Mouse (Mus musculus) MN1 (cell line): Measurements from ENCODE around the gene Ppfibp1.
A peak's percentile ranks its signal among the peaks of the same experiment; 100 is the strongest.
"Not testable (repeated sequence)": the region's sequence is repeated elsewhere in the genome, so short reads cannot be mapped to it uniquely, and the experiment has no call there.

Experiments
- DNase-seq: peaks from one replicate; pipeline ENCODE4 v3.0.0-alpha.2; 2016; ENCODE audit warnings: low spot score

Gene Ppfibp1

DNA sequence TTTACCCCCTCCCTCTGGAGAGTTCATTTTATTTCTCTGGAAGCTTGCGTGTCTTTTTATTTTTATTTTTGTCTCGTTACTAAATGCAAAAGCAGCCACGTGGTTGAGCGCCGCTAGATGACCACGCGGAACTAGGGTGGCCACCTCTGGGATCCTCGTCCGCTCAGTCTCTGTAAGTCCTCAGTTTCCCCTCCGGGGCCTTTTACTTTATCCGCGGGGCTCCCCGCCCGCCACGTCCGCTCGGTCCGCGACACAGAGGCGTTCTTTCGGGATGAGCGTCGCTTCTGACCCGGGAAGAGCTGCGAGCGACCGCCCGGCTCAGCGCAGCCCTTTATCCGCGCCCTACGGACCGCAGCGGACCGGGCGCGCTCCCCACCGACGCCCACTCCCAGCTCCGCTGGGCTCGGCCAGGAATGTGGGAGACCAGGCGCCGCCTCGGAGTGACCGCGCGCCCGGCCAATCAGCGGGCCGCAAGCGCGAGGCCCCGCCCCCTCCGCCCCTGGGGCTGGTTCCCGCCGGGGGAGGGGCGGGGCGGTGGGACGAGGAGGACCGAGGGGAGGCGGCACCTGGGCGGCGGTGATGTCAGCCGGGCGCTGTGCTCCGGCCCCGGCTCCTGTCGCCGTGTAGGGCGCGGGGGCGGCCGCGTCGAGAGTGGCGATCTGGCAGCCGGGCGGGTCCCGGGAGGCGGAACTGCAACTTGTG lies at the start of gene Ppfibp1:
Gene Ppfibp1 (plus strand): TSS at position 530 of the 702 bp plus-strand sequence.
- peak; percentile 94 for DNase-seq

DNA sequence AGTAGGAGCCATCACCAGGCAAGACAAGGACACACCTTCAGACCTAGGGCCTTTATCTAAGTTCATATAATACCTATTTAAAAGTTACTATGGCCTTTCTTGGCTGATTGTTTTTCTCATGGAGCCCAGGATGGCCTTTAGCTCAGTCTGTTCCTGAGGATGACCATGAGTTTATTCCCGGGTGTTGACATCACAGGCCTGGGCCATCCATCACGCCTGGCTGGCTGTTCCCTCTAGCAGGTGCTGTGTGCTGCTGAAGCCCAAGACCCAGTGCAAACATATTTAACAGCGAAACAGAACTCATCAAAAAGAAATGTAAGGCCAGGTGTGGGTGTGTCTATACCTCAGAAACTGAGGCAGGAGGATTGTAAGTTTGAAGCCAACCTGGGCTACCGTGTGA lies 49.4 kb upstream of the Ppfibp1 start:
- no peak for DNase-seq

GRCm38 (mm10) chr6:146844867-146845266 lies 43.4 kb upstream of the Ppfibp1 start:
- no peak for DNase-seq

- DNase-seq, result no peak
Observed at GRCm38 (mm10) chr6:146845347-146845746, 42.9 kb upstream of the Ppfibp1 start.

GRCm38 (mm10) chr6:146845961-146846750 lies 42.1 kb upstream of the Ppfibp1 start:
- DNase-seq, result no peak

GRCm38 (mm10) chr6:146847402-146847801 lies 40.9 kb upstream of the Ppfibp1 start:
- DNase-seq, result no peak

DNA sequence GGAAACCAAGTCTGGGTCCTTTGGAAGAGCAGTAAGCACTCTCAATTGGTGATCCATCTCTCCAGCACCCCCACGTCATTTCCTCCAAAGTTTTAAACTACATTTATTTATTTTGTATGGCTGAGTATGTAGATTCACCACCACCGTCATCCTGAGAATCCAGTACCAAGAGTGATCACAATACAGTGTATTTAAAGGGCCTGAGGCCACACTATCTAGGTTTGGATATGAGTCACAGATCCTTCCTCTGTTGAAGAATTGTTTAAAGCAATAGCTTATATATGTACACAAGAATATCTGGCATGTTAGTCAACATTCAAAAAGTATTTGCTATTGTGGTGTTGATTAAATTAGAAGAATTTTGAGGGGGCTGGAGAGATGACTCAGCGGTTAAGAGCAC lies 40.0 kb upstream of the Ppfibp1 start:
- no peak for DNase-seq

DNA sequence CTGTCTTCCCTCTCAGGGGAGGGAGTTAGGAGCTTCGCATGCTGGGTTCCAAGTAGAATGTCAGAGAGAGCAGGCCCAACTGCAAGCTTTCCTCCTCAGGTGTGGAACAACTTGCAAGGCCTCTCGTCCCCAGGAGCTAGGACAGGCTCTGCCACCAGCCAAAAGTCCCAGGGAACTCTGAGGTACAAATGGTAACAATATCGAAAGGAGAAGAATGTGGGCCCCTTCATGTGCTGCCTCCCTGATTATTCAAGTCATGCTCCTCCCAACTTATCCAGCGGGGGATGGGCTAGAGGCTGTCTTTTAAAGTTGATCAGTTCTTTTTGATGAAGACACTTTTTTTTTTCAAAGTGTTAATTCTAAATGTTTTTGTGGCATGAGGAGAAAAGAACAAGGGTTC lies 38.2 kb upstream of the Ppfibp1 start, which contains the start of gene Smco2:
Gene Smco2 (plus strand): TSS at position 55 of the 400 bp plus-strand sequence.
- DNase-seq, result no peak

DNA sequence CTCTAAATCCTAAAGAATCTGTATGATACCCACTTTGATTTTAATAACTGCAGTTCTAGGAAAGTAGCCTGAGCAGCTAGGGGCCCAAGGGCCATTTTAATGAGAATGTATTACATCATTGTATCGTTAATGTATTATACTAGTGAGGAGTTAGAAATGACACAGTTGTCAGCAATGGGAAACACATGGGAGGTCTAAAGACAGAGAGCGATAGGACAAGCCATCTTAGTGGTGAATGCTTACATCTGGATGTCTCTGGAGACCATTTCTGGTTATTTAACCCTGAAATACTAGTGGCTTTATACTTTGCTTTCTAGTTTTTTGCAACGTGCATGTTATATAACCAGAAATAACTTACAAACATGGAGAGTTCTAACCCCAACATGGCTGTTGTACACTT lies 36.4 kb upstream of the Ppfibp1 start:
- no peak for DNase-seq

DNA sequence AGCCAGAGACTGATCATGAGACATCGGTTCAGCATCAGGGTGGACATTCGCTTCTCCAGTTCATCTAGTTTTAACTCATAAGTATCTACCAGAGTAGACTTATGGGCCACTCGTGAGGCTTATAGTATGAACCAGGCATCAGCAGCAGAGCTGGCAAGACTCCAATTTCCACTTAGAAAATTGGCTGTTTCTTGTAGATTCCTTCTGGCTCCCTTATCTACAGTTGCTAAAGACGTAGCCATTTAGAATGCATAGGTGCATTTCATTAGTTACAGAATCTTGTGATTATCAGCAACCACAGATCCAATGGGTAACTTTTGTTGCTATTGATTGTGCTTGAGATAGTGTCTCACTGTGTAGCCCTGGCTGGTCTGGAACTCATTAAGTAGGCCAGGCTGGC lies 35.5 kb upstream of the Ppfibp1 start:
- no peak for DNase-seq

DNA sequence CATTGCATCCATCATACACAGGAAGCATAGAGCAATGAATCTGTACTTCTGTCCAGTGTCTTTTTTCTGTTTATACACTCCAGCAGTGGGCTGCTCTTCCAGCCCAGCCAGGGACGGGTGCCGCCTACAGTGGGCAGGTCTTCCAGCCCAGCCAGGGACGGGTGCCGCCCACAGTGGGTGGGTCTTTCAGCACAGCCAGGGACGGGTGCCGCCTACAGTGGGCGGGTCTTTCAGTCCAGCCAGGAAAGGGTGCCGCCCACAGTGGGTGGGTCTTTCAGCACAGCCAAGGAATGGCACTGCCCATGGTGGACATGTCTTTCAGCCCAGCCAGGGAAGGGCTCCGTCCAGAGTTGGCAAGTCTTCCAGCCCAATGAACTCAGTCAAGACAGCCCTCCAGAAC lies 33.1 kb upstream of the Ppfibp1 start:
- DNase-seq, result no peak

- no peak for DNase-seq
Observed at GRCm38 (mm10) chr6:146857386-146857785, 30.9 kb upstream of the Ppfibp1 start.

DNA sequence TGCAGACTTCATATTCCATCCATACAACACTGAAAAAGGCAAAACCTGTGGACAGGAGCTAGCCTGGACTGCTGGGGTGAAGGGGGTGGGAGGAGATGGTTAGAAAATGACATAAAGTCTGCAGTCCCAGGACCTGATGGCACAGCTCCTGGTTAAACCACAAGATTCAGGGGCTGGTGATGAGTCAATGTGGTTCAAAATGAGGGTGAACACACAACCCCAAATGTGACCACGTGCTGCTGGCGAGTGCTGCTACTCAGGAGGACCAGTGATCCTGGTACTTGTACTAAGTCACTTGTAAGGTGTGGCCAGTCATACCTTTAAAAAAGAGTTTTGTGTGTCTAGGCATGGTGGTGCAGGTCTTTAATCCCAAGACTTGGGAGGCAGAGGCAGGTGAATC lies 25.1 kb upstream of the Ppfibp1 start:
- no peak for DNase-seq

DNA sequence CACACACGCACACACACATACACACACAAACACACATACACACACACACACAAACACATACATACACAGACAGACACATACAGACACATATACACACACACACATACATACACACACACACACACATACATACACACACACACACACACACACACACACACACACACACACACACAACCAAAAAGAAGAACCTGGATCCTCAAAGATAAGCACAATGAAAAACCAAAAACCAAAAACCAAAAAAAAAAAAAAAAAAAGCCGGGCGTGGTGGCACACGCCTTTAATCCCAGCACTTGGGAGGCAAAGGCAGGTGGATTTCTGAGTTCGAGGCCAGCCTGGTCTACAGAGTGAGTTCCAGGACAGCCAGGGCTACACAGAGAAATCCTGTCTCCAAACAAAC lies 23.9 kb upstream of the Ppfibp1 start:
- not testable (repeated sequence) for DNase-seq

- no peak for DNase-seq
Observed at GRCm38 (mm10) chr6:146865701-146866100, 22.6 kb upstream of the Ppfibp1 start.

- DNase-seq, result no peak
Observed at GRCm38 (mm10) chr6:146871975-146872374, 16.3 kb upstream of the Ppfibp1 start.

DNA sequence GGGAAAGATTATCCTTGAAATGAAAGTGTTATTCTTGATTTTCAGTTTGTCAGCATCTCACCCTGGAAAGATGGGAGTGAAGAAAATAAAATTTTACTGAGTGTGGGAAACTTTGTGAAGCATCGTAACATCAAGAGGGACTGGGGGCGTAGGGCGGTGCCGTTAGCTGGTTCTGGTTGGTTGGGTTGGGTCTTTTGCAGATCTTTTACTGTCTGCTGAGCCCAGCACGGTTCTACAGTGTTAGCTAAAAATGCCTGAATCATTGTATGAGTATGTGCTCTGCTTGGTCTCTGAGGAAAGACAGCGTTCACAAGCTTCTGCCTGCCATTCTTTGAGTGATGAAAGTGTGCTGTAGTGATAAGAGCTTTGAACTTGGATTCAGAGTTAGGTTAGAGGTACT lies 13.9 kb upstream of the Ppfibp1 start:
- no peak for DNase-seq

DNA sequence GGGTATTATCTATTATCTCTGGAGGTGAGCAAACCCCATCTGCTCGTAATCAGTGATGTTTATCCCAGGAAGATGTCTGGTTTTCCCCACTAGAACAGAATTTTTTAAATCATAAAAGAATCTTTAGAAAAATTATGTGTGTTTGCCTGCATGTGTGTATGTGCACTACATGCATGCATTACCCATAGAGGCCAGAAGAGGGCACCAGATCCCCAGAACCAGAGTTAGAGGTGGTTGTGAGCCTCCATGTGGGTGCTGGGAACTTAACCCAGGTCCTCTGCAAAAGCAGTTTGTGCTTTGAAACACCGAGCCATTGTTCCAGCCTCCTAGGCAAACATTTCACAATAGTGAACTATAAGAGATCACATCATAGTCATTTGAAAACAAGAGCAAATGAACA lies 11.5 kb upstream of the Ppfibp1 start:
- DNase-seq, result no peak

DNA sequence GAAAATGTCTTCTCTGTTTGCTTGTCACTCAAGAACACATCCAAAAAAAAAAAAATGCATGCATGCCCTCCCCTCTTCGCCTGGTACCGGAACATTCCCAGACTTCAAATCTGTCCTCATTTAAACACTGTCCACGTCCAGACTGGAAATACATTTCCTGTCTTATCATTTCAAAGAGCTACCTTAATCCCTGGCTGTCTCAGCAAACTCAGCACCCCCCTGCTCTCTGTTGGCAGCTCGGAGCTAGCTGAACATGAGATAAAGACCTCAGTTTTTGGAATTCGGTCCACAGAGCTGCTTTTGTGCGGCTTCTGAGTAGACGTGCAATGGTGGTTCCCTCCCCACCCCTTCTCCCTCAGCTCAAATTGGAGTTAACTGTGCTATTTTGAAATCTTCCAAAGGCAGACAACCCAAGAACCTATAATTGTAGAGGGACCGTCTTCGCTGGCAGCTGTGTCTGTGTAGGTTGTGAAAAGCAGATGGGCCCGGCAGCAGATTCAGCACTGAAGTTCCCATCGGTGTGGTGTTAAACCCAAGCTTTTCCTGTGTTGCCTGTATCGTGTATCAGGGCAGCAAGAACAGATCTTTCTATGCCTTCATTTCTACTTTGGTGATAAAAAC lies 10.8 kb upstream of the Ppfibp1 start:
- DNase-seq, result no peak

GRCm38 (mm10) chr6:146878926-146879325 lies 9.4 kb upstream of the Ppfibp1 start:
- no peak for DNase-seq

- DNase-seq, result no peak
Observed at GRCm38 (mm10) chr6:146879856-146880255, 8.4 kb upstream of the Ppfibp1 start.

DNA sequence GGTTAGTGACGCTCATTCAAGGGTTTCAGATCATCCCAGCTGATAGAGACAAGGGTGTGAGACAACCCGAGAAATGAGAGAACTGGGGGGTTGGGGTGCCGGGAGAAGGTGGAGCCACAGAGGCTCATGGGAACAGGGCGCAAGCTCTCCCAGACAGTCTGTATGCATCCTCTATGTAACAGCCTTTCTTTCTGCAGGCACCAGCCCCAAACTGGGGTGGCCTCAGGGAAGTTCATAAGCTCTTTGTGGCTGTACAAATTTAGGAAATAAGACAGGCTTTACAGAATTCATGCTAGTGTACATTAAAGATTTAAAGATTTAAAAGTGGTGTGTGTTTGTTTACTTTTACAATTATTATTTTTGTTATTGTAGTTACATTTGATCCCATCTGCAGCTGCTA lies 8.0 kb upstream of the Ppfibp1 start:
- DNase-seq, result no peak
